Comparison of ENCODE assay signal across 21 mouse cellular contexts in the genomic region with DNA sequence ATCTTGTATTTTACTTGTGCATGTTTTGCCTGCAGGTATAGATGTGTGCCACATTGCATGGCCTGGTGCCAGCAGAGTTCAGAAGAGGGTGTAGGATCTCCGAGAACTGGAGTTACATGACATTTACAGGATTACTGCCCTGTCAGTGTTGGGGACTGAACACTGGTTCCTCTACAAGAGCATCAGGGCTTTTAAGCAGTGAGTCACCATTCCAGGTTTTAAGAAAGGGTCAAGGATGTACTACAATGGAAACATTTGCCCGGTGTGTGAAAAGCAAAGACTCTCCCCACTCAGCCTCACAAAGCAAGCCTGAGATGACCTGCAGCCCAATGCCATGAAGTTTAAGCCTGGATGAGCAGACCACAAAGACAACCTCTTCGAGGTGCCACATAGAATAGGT.
DNase-seq lines count a peak whose midpoint lies in the region.
"Had no signal": no experiment of that assay in that cellular context is flagged by ENCODE, and none has a peak within 500 bp of the region (broad histone marks: within the 10 kb centered on the region; RNA-seq: fewer than 3 reads in every experiment).

No protein-coding gene starts in this region.

- H3K4me3 ChIP-seq in heart, embryonic 10.5 days, result no peak overlapping the region
- H3K4me3 ChIP-seq in limb, embryonic 10.5 days, result no peak overlapping the region
- H3K4me3 ChIP-seq: embryonic facial prominence, embryonic 13.5 days; embryonic facial prominence, embryonic 15.5 days; erythroblast, embryonic 14.5 days; forebrain, embryonic 13.5 days; forebrain, embryonic 15.5 days had no signal

- WGBS in heart, embryonic 10.5 days, result 80% methylated on average over 3 of the region's 3 CpGs
- 87% methylated on average over 3 of the region's 3 CpGs for WGBS in limb, embryonic 10.5 days

- no peaks in the 10 kb centered on the region for H3K27me3 ChIP-seq in heart, embryonic 10.5 days (ENCODE audit: insufficient read depth, poor library complexity, severe bottlenecking)
- H3K27me3 ChIP-seq in limb, embryonic 10.5 days (ENCODE audit: low read depth, poor library complexity, severe bottlenecking), result no peaks in the 10 kb centered on the region
- H3K27me3 ChIP-seq: forebrain, embryonic 13.5 days; forebrain, embryonic 15.5 days had no signal

- H3K36me3 ChIP-seq in heart, embryonic 10.5 days, result no peaks in the 10 kb centered on the region
- no peaks in the 10 kb centered on the region for H3K36me3 ChIP-seq in limb, embryonic 10.5 days
- H3K36me3 ChIP-seq: embryonic facial prominence, embryonic 13.5 days; embryonic facial prominence, embryonic 15.5 days; forebrain, embryonic 15.5 days had no signal

- no peaks in the 10 kb centered on the region for H3K9me3 ChIP-seq in heart, embryonic 10.5 days
- H3K9me3 ChIP-seq in limb, embryonic 10.5 days (replicated peaks), result no peaks in the 10 kb centered on the region
- H3K9me3 ChIP-seq: embryonic facial prominence, embryonic 13.5 days; embryonic facial prominence, embryonic 15.5 days; forebrain, embryonic 13.5 days; forebrain, embryonic 15.5 days had no signal

- H3K4me1 ChIP-seq in heart, embryonic 10.5 days, result no peaks in the 10 kb centered on the region
- peaks cover 6% of the 10 kb centered on the region; the same call in 1 of the 2 replicates for H3K4me1 ChIP-seq in limb, embryonic 10.5 days
- H3K4me1 ChIP-seq: embryonic facial prominence, embryonic 13.5 days; embryonic facial prominence, embryonic 15.5 days; forebrain, embryonic 13.5 days; forebrain, embryonic 15.5 days had no signal

- peak; percentile 35 for DNase-seq in heart, embryonic 10.5 days (ENCODE audit: low spot score)
- DNase-seq in heart, adult 8-10 months (ENCODE audit: low spot score), result no peak
- peak; percentile 11 for DNase-seq in fat pad, adult 2 months (ENCODE audit: extremely low read depth, low read depth, low spot score)
- DNase-seq in limb, embryonic 10.5 days (ENCODE audit: low spot score), result peak; percentile 24
- no peak for DNase-seq in kidney, adult 8-10 months
- DNase-seq: adrenal gland, adult 2 months; adrenal gland, postnatal 10 days; adrenal gland, postnatal 25 days; cerebellum, adult 11 months; cerebellum, adult 18-20 months; cerebellum, adult 8-10 months; cerebellum, adult 9-11 months; cerebellum, postnatal 14 days; cerebellum, postnatal 36 days; embryo, embryonic 11 days; forebrain, postnatal 0 days had no signal

- no peak overlapping the region for H3K27ac ChIP-seq in heart, embryonic 10.5 days
- no peak overlapping the region for H3K27ac ChIP-seq in limb, embryonic 10.5 days
- H3K27ac ChIP-seq: embryonic facial prominence, embryonic 13.5 days; embryonic facial prominence, embryonic 15.5 days; forebrain, embryonic 13.5 days; forebrain, embryonic 15.5 days had no signal

Comparison
In these comparisons a context has a peak if more than half of its experiments do, and no peak if none do; other contexts are left out.
1. DNase-seq: peak in heart, embryonic 10.5 days (single experiment), fat pad, adult 2 months (single experiment) and limb, embryonic 10.5 days (single experiment); none in heart, adult 8-10 months (single experiment) and kidney, adult 8-10 months (0 of 2).